Mouse (Mus musculus): Measurements from ENCODE around the gene Svopl.

Svopl gene

DNA sequence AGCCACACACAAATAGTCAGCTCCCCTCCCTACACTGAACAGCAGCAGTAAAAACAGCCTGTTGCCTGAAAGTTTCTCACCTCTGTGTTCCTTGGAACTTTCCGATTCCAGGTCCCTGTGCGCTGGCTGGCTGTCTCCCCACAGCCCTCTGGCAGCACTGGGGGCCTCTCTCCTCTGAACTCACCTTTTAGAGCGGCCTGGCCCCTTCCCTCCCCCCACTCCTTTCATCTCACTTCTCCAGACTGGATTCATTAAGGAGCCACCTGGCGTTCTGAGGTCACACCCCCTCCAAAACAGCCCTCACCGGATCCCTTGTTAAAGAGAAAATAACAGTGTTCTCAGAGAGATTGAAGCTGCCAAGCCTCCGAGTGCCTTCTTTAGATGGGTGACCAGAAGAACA, at the start of gene Svopl:
Svopl (minus strand) TSS at position 159 of the 400 bp plus-strand sequence.
- DNase-seq (ENCODE audit: low spot score), result no peak

DNA sequence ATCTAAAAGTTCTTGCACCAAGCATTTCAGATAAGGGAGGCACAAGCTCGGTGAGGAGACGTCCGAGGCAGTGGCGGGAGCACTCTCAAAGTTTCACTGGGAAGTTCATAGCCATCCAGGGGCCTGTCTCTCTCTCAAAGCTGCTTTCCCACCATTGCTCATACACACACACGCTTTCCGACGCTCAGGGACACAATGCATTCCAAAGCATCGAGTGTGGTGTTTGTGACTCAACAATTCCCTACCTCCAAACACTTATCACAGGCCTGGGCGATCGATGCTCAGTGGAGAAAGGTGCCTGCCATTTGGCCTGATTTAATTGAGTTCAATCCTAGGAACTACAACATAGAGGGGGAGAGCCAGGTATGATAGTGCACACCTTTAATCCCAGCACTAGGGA, 47.9 kb upstream of the Svopl start:
- DNase-seq (ENCODE audit: low spot score), result no peak

DNA sequence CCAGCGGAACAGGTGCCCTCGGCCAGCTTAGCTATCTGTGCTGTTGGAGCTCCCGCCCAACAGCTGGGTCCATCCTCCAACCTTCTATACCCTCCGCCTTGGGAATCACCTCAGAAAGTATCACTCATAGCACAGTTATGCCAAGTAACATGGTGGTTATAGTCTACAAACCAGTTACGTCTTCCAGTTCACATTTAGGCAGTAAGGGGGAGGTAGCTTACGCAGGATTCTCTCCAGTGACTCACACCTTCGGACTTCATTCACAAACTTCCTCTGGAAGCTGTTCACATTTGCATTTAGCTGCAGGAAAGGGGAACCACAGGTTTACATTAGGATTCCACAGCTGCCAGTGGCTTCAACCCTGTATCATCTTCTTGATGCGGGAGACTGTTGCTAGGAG, 45.7 kb upstream of the Svopl start:
- no peak for DNase-seq (ENCODE audit: low spot score)

- DNase-seq (ENCODE audit: low spot score), result no peak
Observed at GRCm38 (mm10) chr6:38087242-38088026, 40.6 kb upstream of the Svopl start.

GRCm38 (mm10) chr6:38083204-38083603, 36.4 kb upstream of the Svopl start:
- no peak for DNase-seq (ENCODE audit: low spot score)

DNA sequence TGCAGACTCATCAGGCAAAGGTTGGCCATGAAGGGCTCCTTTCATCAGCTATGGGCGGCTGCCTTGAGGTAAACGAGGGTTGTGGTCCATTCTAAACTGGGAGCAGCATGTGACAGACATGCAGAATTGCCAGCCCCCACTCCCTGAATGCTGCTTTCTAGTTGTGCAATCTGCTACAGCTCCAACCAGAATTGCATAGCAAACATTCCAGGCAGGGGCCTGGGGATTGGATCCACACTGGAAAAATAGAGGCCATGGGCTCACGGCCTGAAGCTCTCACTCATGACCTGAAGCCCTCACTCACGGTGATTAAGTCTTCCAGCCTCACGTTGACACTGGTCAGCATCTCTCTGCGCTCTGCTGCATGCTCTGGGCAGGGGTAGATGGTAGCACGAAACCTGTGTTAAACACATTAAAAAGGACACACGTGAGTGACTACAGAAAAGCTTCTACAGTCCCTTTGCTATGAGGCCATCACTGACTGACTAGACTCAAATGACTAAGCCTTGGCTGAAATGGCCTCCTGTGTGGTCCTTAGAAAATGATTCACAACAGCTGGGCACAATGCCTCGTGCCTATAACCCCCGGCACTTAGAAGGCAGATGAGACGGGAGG, 35.0 kb upstream of the Svopl start:
- DNase-seq (ENCODE audit: low spot score), result no peak

GRCm38 (mm10) chr6:38080364-38080763, 33.6 kb upstream of the Svopl start:
- DNase-seq (ENCODE audit: low spot score), result no peak

- DNase-seq (ENCODE audit: low spot score), result no peak
Observed at GRCm38 (mm10) chr6:38073592-38073991, 26.8 kb upstream of the Svopl start.

DNA sequence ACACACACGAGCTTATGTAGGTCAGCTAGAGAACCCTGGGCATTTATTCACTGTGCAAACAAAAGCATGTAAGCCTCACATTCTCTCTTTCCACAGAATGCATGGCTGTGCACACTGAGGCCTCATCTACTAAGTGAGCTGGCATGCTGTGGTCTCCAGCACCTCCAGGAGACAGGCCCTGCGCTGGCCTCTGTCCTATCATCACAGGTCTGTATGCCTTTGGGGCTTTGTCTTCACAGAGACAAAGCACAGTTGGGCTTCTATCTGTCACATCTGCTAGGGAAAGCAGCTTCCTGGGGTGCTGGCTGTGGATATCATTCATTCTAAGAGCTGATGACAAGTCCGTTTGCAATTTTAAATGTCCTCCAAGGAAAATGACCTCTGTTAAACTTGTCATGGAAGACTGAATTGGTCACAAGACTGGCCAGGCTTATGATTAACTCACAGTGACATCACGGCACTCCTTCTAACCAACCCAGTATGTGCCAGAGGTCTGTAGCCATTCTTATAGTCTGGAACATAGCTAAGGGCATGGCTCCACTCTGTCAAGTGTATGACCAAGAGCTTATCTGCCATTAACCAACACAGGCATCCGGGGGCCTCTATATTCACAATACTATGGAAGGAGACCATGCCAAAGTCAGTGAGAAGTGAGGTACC, 25.5 kb upstream of the Svopl start:
- DNase-seq (ENCODE audit: low spot score), result no peak

GRCm38 (mm10) chr6:38071256-38071655, 24.5 kb upstream of the Svopl start:
- no peak for DNase-seq (ENCODE audit: low spot score)

DNA sequence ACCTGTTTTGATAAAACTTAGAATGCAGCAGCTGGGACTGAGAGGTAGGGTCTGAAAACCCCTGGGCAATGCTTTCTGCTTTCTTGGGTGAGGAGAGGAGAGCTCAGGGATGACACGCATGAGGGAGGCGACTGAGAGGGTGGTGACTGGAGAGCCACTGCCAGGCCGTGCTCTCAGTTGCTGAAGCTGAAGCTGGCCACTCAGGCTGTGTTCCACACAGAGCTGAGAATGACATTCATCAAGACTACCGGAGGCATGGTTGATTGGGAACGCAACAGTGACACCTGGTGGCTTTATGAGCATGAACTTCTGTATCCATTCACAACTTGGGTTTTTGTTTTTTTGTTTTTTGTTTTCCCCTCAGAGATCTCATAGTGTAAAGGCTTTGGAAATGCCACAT, 19.4 kb upstream of the Svopl start:
- peak; percentile 13 for DNase-seq (ENCODE audit: low spot score)

GRCm38 (mm10) chr6:38065501-38066122, 18.8 kb upstream of the Svopl start:
- no peak for DNase-seq (ENCODE audit: low spot score)

GRCm38 (mm10) chr6:38065122-38065500, 18.3 kb upstream of the Svopl start:
- no peak for DNase-seq (ENCODE audit: low spot score)

DNA sequence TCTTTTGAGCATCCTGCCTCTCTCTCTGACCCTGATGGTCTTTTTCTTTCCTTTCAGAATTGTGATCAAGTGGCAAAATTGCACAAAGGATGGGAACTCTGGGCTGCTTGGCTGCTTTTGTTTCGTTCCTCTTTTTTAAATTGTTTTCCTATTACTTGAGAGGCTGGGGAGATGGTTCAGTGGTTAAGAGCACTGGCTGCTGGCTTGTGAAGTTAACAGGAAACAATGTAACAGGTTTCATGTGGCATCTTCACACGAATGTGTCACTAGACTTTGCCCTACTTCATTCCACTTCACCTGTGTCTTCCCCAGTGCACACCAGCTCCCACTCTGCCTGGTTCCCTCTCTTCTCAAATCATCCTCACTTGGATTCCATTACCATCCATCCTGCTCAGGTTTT, 17.8 kb upstream of the Svopl start:
- no peak for DNase-seq (ENCODE audit: low spot score)

DNA sequence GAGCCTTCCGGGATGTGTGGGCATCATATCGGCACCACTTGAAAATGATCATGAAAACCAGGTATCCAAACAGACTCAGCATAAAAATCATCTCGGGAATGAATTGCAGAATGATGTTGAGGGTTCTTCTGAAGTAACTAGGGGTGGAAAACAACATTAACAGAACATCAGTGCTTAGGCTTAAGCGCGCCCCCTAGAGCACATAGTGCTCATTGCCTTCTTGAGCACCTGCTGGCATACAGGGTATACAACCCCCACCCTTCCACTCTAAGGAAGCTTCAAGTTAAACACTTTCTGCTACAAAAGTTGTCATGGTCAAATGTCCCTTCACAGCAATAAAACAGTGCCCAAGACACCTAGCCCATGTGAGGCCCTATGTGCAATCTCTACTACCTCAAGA, 12.0 kb upstream of the Svopl start:
- DNase-seq (ENCODE audit: low spot score), result no peak

- DNase-seq (ENCODE audit: low spot score), result no peak
Observed at GRCm38 (mm10) chr6:38055471-38056330, 8.9 kb upstream of the Svopl start.

DNA sequence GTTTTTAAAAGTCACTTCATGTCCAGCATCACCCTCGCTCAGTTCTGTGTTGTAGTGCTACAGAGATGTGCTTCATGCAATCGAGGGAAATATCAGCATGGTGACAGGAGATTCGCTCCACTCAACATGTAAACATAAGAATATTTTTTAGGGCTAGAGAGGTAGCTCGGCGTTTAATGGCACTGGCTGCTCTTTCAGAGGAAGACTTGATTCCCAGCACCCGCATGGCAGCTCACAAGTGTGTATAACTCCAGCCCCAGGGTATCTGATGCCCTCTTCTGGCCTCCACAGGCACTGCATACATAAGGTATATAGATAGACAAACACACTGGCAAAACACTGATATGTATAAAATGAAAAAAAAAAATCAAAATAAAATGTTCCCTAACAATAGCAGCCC, 2.8 kb upstream of the Svopl start:
- DNase-seq (ENCODE audit: low spot score), result no peak

DNA sequence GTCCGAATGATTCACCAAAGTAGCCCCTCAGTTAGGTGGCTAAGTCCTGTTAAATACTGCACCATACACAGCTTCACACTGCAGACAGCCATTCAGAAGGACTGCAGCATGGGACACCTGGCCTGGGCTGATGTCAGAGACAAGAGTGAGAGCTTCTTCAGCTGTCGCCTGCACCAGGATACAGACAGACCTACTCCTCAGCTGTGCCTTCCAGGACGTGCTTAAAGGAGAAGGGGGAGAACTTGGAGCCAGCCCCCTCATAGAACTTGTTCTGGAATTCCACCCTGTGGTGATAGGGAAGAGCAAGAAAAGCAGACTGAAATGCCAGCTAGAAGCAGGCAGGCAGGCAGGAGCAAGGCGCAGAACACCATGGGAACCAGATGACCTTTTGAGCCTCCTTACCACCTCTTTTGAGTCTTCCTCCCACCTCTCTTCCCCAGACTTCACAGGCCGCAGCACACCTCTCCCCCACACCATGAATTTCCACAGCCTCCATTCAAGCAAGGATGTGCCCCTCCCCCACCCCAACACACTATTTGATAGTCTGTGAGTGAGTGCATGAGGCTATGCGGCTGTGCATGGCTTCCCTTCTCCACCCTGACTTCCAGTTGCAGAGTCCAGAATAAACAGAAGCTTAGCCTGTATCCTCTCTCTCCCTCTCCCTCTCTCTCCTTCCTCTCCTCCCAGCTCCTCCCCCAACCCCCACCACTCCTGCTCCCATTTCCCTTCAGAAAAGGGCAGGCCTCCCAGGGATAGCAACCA, 2.2 kb upstream of the Svopl start:
- no peak for DNase-seq (ENCODE audit: low spot score)

DNA sequence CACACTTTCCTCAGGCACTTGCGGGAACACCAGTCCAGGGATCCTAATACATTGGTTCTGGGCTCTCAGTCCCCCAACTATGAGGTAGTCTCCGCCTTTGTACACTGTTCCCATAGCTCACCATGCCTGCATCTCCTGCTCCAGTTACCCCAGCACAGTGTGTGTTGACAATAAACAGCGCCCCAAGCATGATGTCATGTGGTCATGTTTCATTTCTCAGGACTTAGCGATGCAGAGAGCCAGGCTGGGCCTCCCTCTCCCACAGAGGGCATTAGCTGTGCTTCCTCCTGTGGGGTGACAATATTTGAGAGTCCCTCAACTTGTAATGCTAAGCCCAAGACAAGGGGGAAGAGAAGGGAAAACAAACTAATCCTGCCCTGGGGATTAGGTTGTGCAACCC, 1.2 kb upstream of the Svopl start:
- no peak for DNase-seq (ENCODE audit: low spot score)

GRCm38 (mm10) chr6:38032801-38033566, 13.8 kb downstream of the Svopl start:
- no peak for DNase-seq (ENCODE audit: low spot score)

All from ovary, postnatal 10 days (tissue).